Mouse (Mus musculus) olfactory bulb, adult 2 months (tissue): Measurements from ENCODE around the gene Copa.

Experiments
- CTCF ChIP-seq: fragments of 200-500 bp; IDR thresholded peaks from 2 replicates; pipeline ENCODE4 v1.5.1; 2012; ENCODE audit warnings: low read depth, mild to moderate bottlenecking, low read length, moderate library complexity; ENCODE audit not compliant: insufficient read depth
- POLR2A ChIP-seq: fragments of 200-500 bp; IDR thresholded peaks from 2 replicates; pipeline ENCODE4 v1.6.1; 2012; ENCODE audit warnings: mild to moderate bottlenecking, low read depth, low read length, moderate library complexity; ENCODE audit not compliant: insufficient read depth

GRCm38 (mm10) chr1:172127487-172127886 is 45.2 kb downstream of the Copa start:
- TF ChIP-seq CTCF = no peak
- TF ChIP-seq POLR2A = no peak
